Mouse (Mus musculus): ENCODE results near the gene Cd244a. TPM values are rescaled to one million over a fixed set of nuclear protein-coding genes. Genes with fewer than 3 reads are reported as not detected.

Gene Cd244a
- total RNA-seq, 1 experiment: not detected

- Histone ChIP-seq H3K36me3 (ENCODE audit: control insufficient read depth, insufficient read depth, low read length, poor library complexity, severe bottlenecking) (no peaks in the 10 kb centered on the region), H3K9ac (ENCODE audit: insufficient read depth, low read depth, low read length, poor library complexity, severe bottlenecking) (no peak overlapping the region), H3K27ac (ENCODE audit: insufficient read depth, low read depth, low read length, poor library complexity, severe bottlenecking) (no peak overlapping the region), H3K9me3 (ENCODE audit: control insufficient read depth, insufficient read depth, low read depth, low read length) (no peaks in the 10 kb centered on the region), H3K4me1 (ENCODE audit: control insufficient read depth in 2 of 2, insufficient read depth in 2 of 2, low read length in 2 of 2, poor library complexity in 1 of 2) (no peaks in the 10 kb centered on the region), H3K4me3 (ENCODE audit: insufficient read depth in 1 of 2, low read depth in 1 of 2, low read length in 2 of 2, poor library complexity in 1 of 2, severe bottlenecking in 1 of 2) (no peak overlapping the region)
- in situ Hi-C loops (cut with MboI; ENCODE audit: low sequenced_read_pairs in 2 of 2, unreplicated experiment in 2 of 2): no loop called here
- TF ChIP-seq HCFC1 (IDR thresholded peaks at IDR 0.05; ENCODE audit: borderline replicate concordance, insufficient read depth, low read length) (no peak), ZC3H11A (IDR thresholded peaks at IDR 0.05; ENCODE audit: borderline replicate concordance, low read depth, low read length) (no peak), MAFK (IDR thresholded peaks at IDR 0.05; ENCODE audit: insufficient read depth, low read depth, low read length) (no peak), ZNF384 (IDR thresholded peaks at IDR 0.05; ENCODE audit: low read depth, low read length) (no peak)
- no peak for DNase-seq (ENCODE audit: low read depth, low spot score)
Measured at GRCm38 (mm10) chr1:171631447-171631846, 72.5 kb downstream of the Cd244a start.

DNA sequence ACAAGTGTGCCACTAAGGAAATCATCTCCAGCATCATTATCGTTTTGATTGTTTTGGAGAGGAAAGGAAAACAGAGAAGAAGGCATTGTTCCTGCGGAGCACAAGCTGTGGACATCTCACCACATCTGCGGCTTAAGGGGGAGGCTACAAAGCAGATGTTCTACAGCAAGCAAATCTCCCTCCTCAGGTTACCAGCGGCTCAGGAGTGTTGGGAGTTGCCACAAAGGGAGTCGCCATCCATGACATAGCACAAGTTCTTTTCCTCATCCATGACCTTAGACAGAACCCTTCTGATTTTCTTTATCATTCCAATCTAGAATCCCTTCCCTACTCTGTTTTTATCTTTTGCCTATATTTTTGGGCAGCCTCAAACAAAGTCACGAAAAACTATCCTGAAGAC is 76.7 kb downstream of the Cd244a start:
- Histone ChIP-seq H3K36me3 (ENCODE audit: control insufficient read depth, insufficient read depth, low read length, poor library complexity, severe bottlenecking) (no peaks in the 10 kb centered on the region), H3K4me1 (ENCODE audit: control insufficient read depth in 2 of 2, insufficient read depth in 2 of 2, low read length in 2 of 2, poor library complexity in 1 of 2) (no peaks in the 10 kb centered on the region), H3K9me3 (ENCODE audit: control insufficient read depth, insufficient read depth, low read depth, low read length) (no peaks in the 10 kb centered on the region), H3K4me3 (ENCODE audit: insufficient read depth in 1 of 2, low read depth in 1 of 2, low read length in 2 of 2, poor library complexity in 1 of 2, severe bottlenecking in 1 of 2) (no peak overlapping the region), H3K9ac (ENCODE audit: insufficient read depth, low read depth, low read length, poor library complexity, severe bottlenecking) (no peak overlapping the region), H3K27ac (ENCODE audit: insufficient read depth, low read depth, low read length, poor library complexity, severe bottlenecking) (no peak overlapping the region)
- no peak for TF ChIP-seq HCFC1 (IDR thresholded peaks at IDR 0.05; ENCODE audit: borderline replicate concordance, insufficient read depth, low read length)
- no peak for TF ChIP-seq ZC3H11A (IDR thresholded peaks at IDR 0.05; ENCODE audit: borderline replicate concordance, low read depth, low read length)
- TF ChIP-seq MAFK (IDR thresholded peaks at IDR 0.05; ENCODE audit: insufficient read depth, low read depth, low read length): no peak
- TF ChIP-seq ZNF384 (IDR thresholded peaks at IDR 0.05; ENCODE audit: low read depth, low read length): no peak
- TF ChIP-seq CHD2 (IDR thresholded peaks at IDR 0.05; ENCODE audit: low read depth, low read length): no peak
- DNase-seq (ENCODE audit: low read depth, low spot score): no peak
- in situ Hi-C loops (cut with MboI; ENCODE audit: low sequenced_read_pairs in 2 of 2, unreplicated experiment in 2 of 2): no loop called here

DNA sequence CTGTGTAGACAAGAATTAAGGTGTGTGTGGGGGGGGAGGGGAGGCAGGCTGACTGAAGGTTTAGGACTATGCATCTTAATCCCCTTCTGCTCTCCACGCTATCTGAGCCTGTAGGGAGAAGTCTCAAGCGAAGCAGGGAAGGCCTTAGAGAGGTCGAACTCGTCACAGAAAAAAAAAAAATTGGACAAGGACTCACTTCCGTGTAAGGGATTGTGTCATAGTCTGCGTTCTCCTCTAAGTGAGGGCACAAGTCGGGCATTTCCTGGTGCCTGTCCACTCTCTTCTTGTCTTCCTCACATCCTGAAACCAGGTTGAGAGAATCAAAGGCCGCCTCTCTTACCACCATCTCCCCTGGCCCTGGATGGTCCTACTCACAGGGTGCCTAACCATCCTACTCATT is 78.1 kb downstream of the Cd244a start:
- no peak overlapping the region for H3K9ac ChIP-seq (ENCODE audit: insufficient read depth, low read depth, low read length, poor library complexity, severe bottlenecking)
- H3K36me3 ChIP-seq (ENCODE audit: control insufficient read depth, insufficient read depth, low read length, poor library complexity, severe bottlenecking): no peaks in the 10 kb centered on the region
- no peak for DNase-seq (ENCODE audit: low read depth, low spot score)
- no peak for TF ChIP-seq HCFC1 (IDR thresholded peaks at IDR 0.05; ENCODE audit: borderline replicate concordance, insufficient read depth, low read length)
- TF ChIP-seq CHD2 (IDR thresholded peaks at IDR 0.05; ENCODE audit: low read depth, low read length): no peak
- no peak for TF ChIP-seq MAFK (IDR thresholded peaks at IDR 0.05; ENCODE audit: insufficient read depth, low read depth, low read length)
- TF ChIP-seq ZNF384 (IDR thresholded peaks at IDR 0.05; ENCODE audit: low read depth, low read length): no peak
- TF ChIP-seq ZC3H11A (IDR thresholded peaks at IDR 0.05; ENCODE audit: borderline replicate concordance, low read depth, low read length): no peak
- H3K27ac ChIP-seq (ENCODE audit: insufficient read depth, low read depth, low read length, poor library complexity, severe bottlenecking): no peak overlapping the region
- no peak overlapping the region for H3K4me3 ChIP-seq (ENCODE audit: insufficient read depth in 1 of 2, low read depth in 1 of 2, low read length in 2 of 2, poor library complexity in 1 of 2, severe bottlenecking in 1 of 2)
- H3K9me3 ChIP-seq (ENCODE audit: control insufficient read depth, insufficient read depth, low read depth, low read length): no peaks in the 10 kb centered on the region
- no peaks in the 10 kb centered on the region for H3K4me1 ChIP-seq (ENCODE audit: control insufficient read depth in 2 of 2, insufficient read depth in 2 of 2, low read length in 2 of 2, poor library complexity in 1 of 2)
- in situ Hi-C loops (cut with MboI; ENCODE audit: low sequenced_read_pairs in 2 of 2, unreplicated experiment in 2 of 2): no loop called here

- DNase-seq (ENCODE audit: low read depth, low spot score): no peak
Measured at GRCm38 (mm10) chr1:171638686-171639085, 79.7 kb downstream of the Cd244a start.

GRCm38 (mm10) chr1:171640796-171641195 is 81.8 kb downstream of the Cd244a start:
- H3K4me3 ChIP-seq (ENCODE audit: insufficient read depth in 1 of 2, low read depth in 1 of 2, low read length in 2 of 2, poor library complexity in 1 of 2, severe bottlenecking in 1 of 2): no peak overlapping the region
- in situ Hi-C loops (cut with MboI; ENCODE audit: low sequenced_read_pairs in 2 of 2, unreplicated experiment in 2 of 2): no loop called here
- H3K9ac ChIP-seq (ENCODE audit: insufficient read depth, low read depth, low read length, poor library complexity, severe bottlenecking): no peak overlapping the region
- H3K4me1 ChIP-seq (ENCODE audit: control insufficient read depth in 2 of 2, insufficient read depth in 2 of 2, low read length in 2 of 2, poor library complexity in 1 of 2): no peaks in the 10 kb centered on the region
- H3K36me3 ChIP-seq (ENCODE audit: control insufficient read depth, insufficient read depth, low read length, poor library complexity, severe bottlenecking): no peaks in the 10 kb centered on the region
- H3K9me3 ChIP-seq (ENCODE audit: control insufficient read depth, insufficient read depth, low read depth, low read length): no peaks in the 10 kb centered on the region
- DNase-seq (ENCODE audit: low read depth, low spot score): no peak
- no peak for TF ChIP-seq ZC3H11A (IDR thresholded peaks at IDR 0.05; ENCODE audit: borderline replicate concordance, low read depth, low read length)
- H3K27ac ChIP-seq (ENCODE audit: insufficient read depth, low read depth, low read length, poor library complexity, severe bottlenecking): no peak overlapping the region

More at GRCm38 (mm10) chr1:171638686-171639085, 79.7 kb downstream of the Cd244a start:
- no peak overlapping the region for H3K4me3 ChIP-seq (ENCODE audit: insufficient read depth in 1 of 2, low read depth in 1 of 2, low read length in 2 of 2, poor library complexity in 1 of 2, severe bottlenecking in 1 of 2)
- H3K4me1 ChIP-seq (ENCODE audit: control insufficient read depth in 2 of 2, insufficient read depth in 2 of 2, low read length in 2 of 2, poor library complexity in 1 of 2): no peaks in the 10 kb centered on the region
- TF ChIP-seq MAFK (IDR thresholded peaks at IDR 0.05; ENCODE audit: insufficient read depth, low read depth, low read length) (no peak), HCFC1 (IDR thresholded peaks at IDR 0.05; ENCODE audit: borderline replicate concordance, insufficient read depth, low read length) (no peak), CHD2 (IDR thresholded peaks at IDR 0.05; ENCODE audit: low read depth, low read length) (no peak), ZNF384 (IDR thresholded peaks at IDR 0.05; ENCODE audit: low read depth, low read length) (no peak), ZC3H11A (IDR thresholded peaks at IDR 0.05; ENCODE audit: borderline replicate concordance, low read depth, low read length) (no peak)
- H3K27ac ChIP-seq (ENCODE audit: insufficient read depth, low read depth, low read length, poor library complexity, severe bottlenecking): no peak overlapping the region
- H3K36me3 ChIP-seq (ENCODE audit: control insufficient read depth, insufficient read depth, low read length, poor library complexity, severe bottlenecking): no peaks in the 10 kb centered on the region
- no peaks in the 10 kb centered on the region for H3K9me3 ChIP-seq (ENCODE audit: control insufficient read depth, insufficient read depth, low read depth, low read length)
- in situ Hi-C loops (cut with MboI; ENCODE audit: low sequenced_read_pairs in 2 of 2, unreplicated experiment in 2 of 2): no loop called here
- H3K9ac ChIP-seq (ENCODE audit: insufficient read depth, low read depth, low read length, poor library complexity, severe bottlenecking): no peak overlapping the region
